Mouse (Mus musculus) lung, postnatal 0 days (tissue): ENCODE results near the gene Olfr66. TPM values are rescaled to one million over a fixed set of nuclear protein-coding genes. Genes with fewer than 3 reads are reported as not detected.

ENCODE experiments used
- ATAC-seq: fragments of 200-750 bp; cut with Nextera tagmentation; 2 replicates; pipeline ENCODE4 v1.8.0; 2017; ENCODE audit warnings: moderate library complexity
- DNase-seq: peaks from one replicate; pipeline ENCODE4 v3.0.0-alpha.2; 2016; ENCODE audit warnings: low spot score
- H3K27ac ChIP-seq: fragments of 300-500 bp; sonication (generic); 2 replicates; pipeline ENCODE4 v1.5.1; 2014; ENCODE audit warnings: antibody characterized with exemption, mild to moderate bottlenecking, low read length, mixed read lengths
- H3K27me3 ChIP-seq: fragments of 300-500 bp; sonication (generic); replicated peaks from 2 replicates; pipeline ENCODE4 v1.6.1; 2014; ENCODE audit warnings: low read length, mixed read lengths; ENCODE audit not compliant: insufficient read depth
- H3K36me3 ChIP-seq: fragments of 300-500 bp; sonication (generic); 2 replicates; pipeline ENCODE4 v1.6.1; 2014; ENCODE audit warnings: low read length, mixed read lengths; ENCODE audit not compliant: insufficient read depth
- H3K4me1 ChIP-seq: fragments of 300-500 bp; sonication (generic); 2 replicates; pipeline ENCODE4 v1.6.1; 2014; ENCODE audit warnings: antibody characterized with exemption, low read depth, low read length, mixed read lengths; ENCODE audit not compliant: insufficient read depth
- H3K4me2 ChIP-seq: fragments of 300-500 bp; sonication (generic); replicated peaks from 2 replicates; pipeline ENCODE4 v1.6.1; 2014; ENCODE audit warnings: low read depth, mild to moderate bottlenecking, low read length, moderate library complexity, mixed read lengths
- H3K4me3 ChIP-seq: fragments of 300-500 bp; sonication (generic); 2 replicates; pipeline ENCODE4 v1.5.1; 2014; ENCODE audit warnings: low read depth, low read length
- H3K9ac ChIP-seq: fragments of 300-500 bp; sonication (generic); replicated peaks from 2 replicates; pipeline ENCODE4 v1.6.1; 2014; ENCODE audit warnings: low read depth, mild to moderate bottlenecking
- H3K9me3 ChIP-seq: fragments of 300-500 bp; sonication (generic); 2 replicates; pipeline ENCODE4 v1.6.1; 2016; ENCODE audit warnings: low read length, mixed read lengths
- CTCF ChIP-seq: IDR thresholded peaks from 2 replicates; pipeline ENCODE4 v1.5.1; 2016; ENCODE audit warnings: antibody characterized with exemption, mild to moderate bottlenecking
- EP300 ChIP-seq: IDR thresholded peaks from 2 replicates; pipeline ENCODE4 v1.6.1; 2016; ENCODE audit warnings: antibody characterized with exemption, mild to moderate bottlenecking, control low read depth
- WGBS: fragments of 180-500 bp; shearing (Covaris S2); extraction: QIAGEN DNeasy Blood & Tissue Kit; methylation state at CpG from one replicate; pipeline ENCODE4 v1.1.7; 2014; 5-methylcytosine and 5-hydroxymethylcytosine counted together
- polyA plus RNA-seq: library from polyadenylated mRNA; unstranded; fragments of >200 nt; fragmentation: Nextera tagmentation; extraction: Ambion mirVana; gene quantifications from 2 replicates; pipeline ENCODE4 v1.2.1, GENCODE M21; 2015

Gene Olfr66
- polyA plus RNA-seq = not detected in 2 replicates

DNA sequence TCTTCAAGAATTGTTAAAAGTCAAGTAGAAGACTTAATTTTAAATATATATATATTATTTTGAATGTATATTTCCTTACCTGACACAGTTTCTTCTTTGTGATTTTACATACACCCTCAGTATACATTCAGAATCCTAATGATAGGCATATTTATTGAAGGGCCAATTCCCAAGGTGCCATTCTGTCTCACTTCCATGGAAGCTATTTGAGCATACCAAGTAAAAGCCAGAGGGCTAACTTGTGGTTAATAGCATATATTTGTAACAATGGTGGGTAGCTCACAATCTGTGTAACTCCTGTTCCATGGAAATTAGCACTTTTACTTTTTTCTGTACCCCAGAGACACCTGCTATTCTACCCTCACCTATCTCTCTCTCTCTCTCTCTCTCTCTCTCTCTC lies at the start of gene Olfr66:
Gene Olfr66, minus strand, starts transcription at position 101 of the 400 bp plus-strand sequence.
- ATAC-seq (no peak), DNase-seq (no peak)
- Histone ChIP-seq H3K27ac (no peak within 1 kb of the TSS), H3K4me1 (no peaks in the 10 kb centered on the region), H3K4me3 (no peak within 1 kb of the TSS), H3K27me3 (no peaks in the 10 kb centered on the region), H3K36me3 (no peaks in the 10 kb centered on the region), H3K9me3 (no peaks in the 10 kb centered on the region), H3K9ac (no peak within 1 kb of the TSS), H3K4me2 (no peak within 1 kb of the TSS)
- TF ChIP-seq CTCF (no peak), EP300 (no peak)

DNA sequence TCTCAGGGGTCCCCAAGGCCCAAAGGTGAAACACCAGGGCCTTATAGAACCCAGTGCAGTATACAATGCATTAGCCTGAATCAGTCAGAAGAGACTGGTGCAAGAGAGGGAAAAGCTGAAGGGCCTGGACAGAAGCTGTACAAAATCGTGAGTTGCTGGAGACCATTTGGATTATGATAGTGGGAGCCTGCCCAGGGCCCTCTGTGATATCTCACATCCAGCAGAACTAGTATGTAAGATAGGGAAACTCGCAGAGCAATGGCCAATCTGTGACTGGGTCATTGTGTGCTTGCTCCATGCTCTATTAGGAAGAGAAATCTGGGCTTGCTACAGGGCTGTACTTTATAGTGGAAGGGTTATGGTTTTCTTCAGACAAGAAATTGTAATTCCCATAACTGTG lies 48.2 kb upstream of the Olfr66 start, which contains the start of gene Olfr632:
Gene Olfr632, plus strand, starts transcription at position 84 of the 400 bp plus-strand sequence.
- Histone ChIP-seq H3K9ac (no peak within 1 kb of the TSS), H3K4me3 (no peak within 1 kb of the TSS), H3K4me2 (no peak within 1 kb of the TSS), H3K9me3 (no peaks in the 10 kb centered on the region), H3K36me3 (no peaks in the 10 kb centered on the region), H3K27me3 (no peaks in the 10 kb centered on the region), H3K4me1 (no peaks in the 10 kb centered on the region), H3K27ac (no peak within 1 kb of the TSS)
- WGBS = 60% methylated on average over 2 of the region's 2 CpGs
- DNase-seq = no peak
- ATAC-seq = no peak
- TF ChIP-seq CTCF (no peak), EP300 (no peak)

DNA sequence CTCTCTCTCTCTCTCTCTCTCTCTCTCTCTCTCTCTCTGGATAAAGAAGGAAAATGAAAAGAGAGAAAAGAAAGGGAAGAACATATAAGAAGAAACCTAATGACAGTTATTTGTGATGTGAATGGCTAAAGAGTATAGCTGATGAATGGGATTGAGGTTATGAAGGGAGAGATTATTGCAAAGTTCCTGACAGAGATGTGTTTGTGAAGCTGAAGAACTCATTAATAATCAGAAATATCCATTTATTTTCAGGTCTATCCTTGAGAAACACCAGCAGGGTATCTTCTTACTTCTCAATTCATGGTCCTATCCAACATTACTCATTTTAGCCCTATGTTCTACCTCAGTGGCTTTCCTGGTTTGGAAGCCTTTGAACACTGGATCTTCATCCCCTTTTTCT lies 42.5 kb upstream of the Olfr66 start, which contains the start of gene Olfr631:
Gene Olfr631, plus strand, starts transcription at position 301 of the 400 bp plus-strand sequence.
- ATAC-seq (no peak), DNase-seq (no peak)
- Histone ChIP-seq H3K27ac (no peak within 1 kb of the TSS), H3K4me2 (no peak within 1 kb of the TSS), H3K4me3 (no peak within 1 kb of the TSS), H3K9me3 (no peaks in the 10 kb centered on the region), H3K9ac (no peak within 1 kb of the TSS), H3K36me3 (no peaks in the 10 kb centered on the region), H3K4me1 (no peaks in the 10 kb centered on the region), H3K27me3 (no peaks in the 10 kb centered on the region)
- TF ChIP-seq EP300 (no peak), CTCF (no peak)

DNA sequence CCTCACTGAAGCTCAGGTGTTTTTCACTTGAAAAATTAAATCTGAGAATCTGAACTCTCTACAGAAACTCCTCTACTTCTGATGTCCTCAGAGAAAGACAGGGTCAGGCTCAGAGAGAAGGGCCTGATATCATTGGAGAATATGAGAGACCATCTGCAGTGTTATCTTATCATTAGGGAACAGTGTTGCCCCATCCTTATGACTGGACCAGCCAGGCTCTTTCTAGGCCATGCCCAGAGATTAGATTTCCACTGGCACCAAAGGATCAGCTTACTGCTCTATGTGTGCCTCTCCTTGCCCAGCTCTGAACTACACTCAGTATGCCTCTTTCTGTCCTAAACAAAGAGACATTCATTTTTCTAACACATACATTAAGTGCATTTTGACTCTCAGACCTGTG lies 29.3 kb upstream of the Olfr66 start:
- H3K9me3 ChIP-seq = no peaks in the 10 kb centered on the region
- DNase-seq (no peak), ATAC-seq (no peak)
- H3K27ac ChIP-seq = no peak overlapping the region
- no peak overlapping the region for H3K9ac ChIP-seq
- TF ChIP-seq EP300 = no peak
- no peak for TF ChIP-seq CTCF
- H3K4me3 ChIP-seq = no peak overlapping the region
- H3K27me3 ChIP-seq = no peaks in the 10 kb centered on the region
- H3K36me3 ChIP-seq = no peaks in the 10 kb centered on the region
- H3K4me1 ChIP-seq = no peaks in the 10 kb centered on the region
- no peak overlapping the region for H3K4me2 ChIP-seq

DNA sequence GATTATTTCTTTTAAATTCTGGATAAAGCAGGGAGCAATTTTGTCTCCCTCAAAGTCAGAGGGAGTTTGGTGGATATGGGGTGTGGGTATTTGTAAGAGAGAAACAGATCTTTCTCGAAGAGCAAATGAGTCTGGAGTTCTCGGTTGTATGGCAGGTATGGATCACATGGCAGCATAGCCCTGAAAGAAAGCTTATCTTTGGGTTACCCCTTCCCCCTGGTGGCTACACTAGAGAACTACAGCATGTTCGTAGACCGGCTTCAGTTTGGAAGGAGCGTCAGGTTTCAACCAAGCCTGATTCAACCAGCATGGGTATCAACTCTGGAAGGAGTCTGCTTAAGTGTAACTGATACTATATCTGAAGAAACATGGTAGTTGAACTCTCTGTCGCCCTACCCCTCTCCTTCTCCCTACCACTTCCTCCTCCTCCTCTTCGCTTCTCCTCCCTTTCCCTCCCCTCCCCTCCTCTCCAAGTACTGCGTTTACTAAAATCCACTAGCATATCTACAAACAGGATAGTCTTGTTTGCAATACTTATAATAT lies 27.0 kb upstream of the Olfr66 start:
- DNase-seq (no peak), ATAC-seq (no peak)
- H3K27ac ChIP-seq = no peak overlapping the region
- no peak overlapping the region for H3K4me3 ChIP-seq
- no peaks in the 10 kb centered on the region for H3K27me3 ChIP-seq
- 42% methylated on average over 8 of the region's 8 CpGs for WGBS
- no peaks in the 10 kb centered on the region for H3K4me1 ChIP-seq
- H3K9ac ChIP-seq = no peak overlapping the region
- H3K4me2 ChIP-seq = no peak overlapping the region
- peak; percentile 54 for TF ChIP-seq CTCF
- TF ChIP-seq EP300 = no peak
- H3K9me3 ChIP-seq = no peaks in the 10 kb centered on the region
- no peaks in the 10 kb centered on the region for H3K36me3 ChIP-seq

DNA sequence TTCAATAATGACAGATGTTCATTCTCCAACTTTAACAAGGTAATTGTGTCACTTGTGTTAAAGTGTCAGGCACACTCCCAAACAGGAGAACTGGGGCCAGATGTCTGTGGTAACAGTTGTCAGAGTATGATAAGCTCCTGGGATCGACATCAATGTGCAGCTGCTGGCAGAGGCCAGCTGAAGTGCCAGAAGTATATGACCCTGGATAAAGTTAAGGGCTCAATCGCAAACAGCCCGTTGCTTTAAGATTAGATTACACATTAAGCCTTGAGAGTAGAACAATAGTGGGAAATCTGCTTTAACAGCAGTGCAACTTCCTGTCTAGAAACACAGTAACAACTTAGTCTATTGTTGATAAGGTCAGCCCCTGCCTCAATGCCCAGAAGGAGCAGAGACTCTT lies 24.0 kb upstream of the Olfr66 start:
- TF ChIP-seq EP300 (no peak), CTCF (no peak)
- no peaks in the 10 kb centered on the region for H3K9me3 ChIP-seq
- ATAC-seq = peak; percentile 50
- no peak overlapping the region for H3K9ac ChIP-seq
- DNase-seq = peak; percentile 6
- H3K27me3 ChIP-seq = no peaks in the 10 kb centered on the region
- H3K36me3 ChIP-seq = no peaks in the 10 kb centered on the region
- H3K27ac ChIP-seq = no peak overlapping the region
- no peaks in the 10 kb centered on the region for H3K4me1 ChIP-seq
- WGBS = 2% methylated on average over 3 of the region's 3 CpGs
- no peak overlapping the region for H3K4me2 ChIP-seq
- no peak overlapping the region for H3K4me3 ChIP-seq

DNA sequence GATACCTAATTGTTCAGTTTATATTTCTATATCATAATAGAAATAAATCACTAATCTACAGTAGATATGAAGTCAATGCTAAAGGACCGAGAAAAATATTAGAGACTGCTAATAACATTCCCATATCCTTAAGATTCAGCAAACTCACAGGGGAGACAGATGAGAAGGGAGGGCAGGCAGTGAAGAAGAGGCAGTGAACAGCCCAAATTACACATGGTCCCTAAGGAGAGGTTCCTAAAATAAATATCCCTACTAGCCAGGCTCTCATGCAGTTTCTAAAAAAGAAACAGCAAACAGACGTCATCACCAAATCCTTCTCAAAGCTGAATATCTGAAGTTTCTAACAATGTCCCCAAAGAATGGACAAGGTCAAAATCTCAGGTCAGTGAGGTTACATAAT lies 17.1 kb upstream of the Olfr66 start, which contains the start of gene Olfr65:
Gene Olfr65, plus strand, starts transcription at position 301 of the 400 bp plus-strand sequence.
- Histone ChIP-seq H3K9ac (no peak within 1 kb of the TSS), H3K9me3 (no peaks in the 10 kb centered on the region), H3K4me3 (no peak within 1 kb of the TSS), H3K27ac (no peak within 1 kb of the TSS), H3K4me1 (no peaks in the 10 kb centered on the region), H3K27me3 (no peaks in the 10 kb centered on the region), H3K36me3 (no peaks in the 10 kb centered on the region), H3K4me2 (no peak within 1 kb of the TSS)
- ATAC-seq (no peak), DNase-seq (no peak)
- 59% methylated on average over 2 of the region's 2 CpGs for WGBS
- TF ChIP-seq EP300 (no peak), CTCF (no peak)
